Mouse (Mus musculus) hindbrain, embryonic 11.5 days (tissue): Measurements from ENCODE around the gene Nfib. TPM values are rescaled to one million over a fixed set of nuclear protein-coding genes. Genes with fewer than 3 reads are reported as not detected.
A peak's percentile ranks its signal among the peaks of the same experiment; 100 is the strongest.

ENCODE experiments used
- ATAC-seq: fragments of 200-750 bp; cut with Nextera tagmentation; 2 replicates; pipeline ENCODE4 v1.8.0; 2017; ENCODE audit warnings: mild to moderate bottlenecking, moderate TSS enrichment, moderate library complexity; ENCODE audit not compliant: low FRiP score
- DNase-seq: peaks from one replicate; pipeline ENCODE4 v3.0.0-alpha.2; 2015; ENCODE audit warnings: low spot score
- H3K27ac ChIP-seq: fragments of 300-500 bp; sonication (generic); 2 replicates; pipeline ENCODE4 v1.5.1; 2014; ENCODE audit warnings: mild to moderate bottlenecking, low read depth, low read length
- H3K27me3 ChIP-seq: fragments of 300-500 bp; sonication (generic); 2 replicates; pipeline ENCODE4 v1.6.1; 2014; ENCODE audit warnings: mild to moderate bottlenecking, low read length, moderate library complexity, mixed read lengths; ENCODE audit not compliant: control insufficient read depth, insufficient read depth
- H3K36me3 ChIP-seq: fragments of 300-500 bp; sonication (generic); 2 replicates; pipeline ENCODE4 v1.6.1; 2014; ENCODE audit warnings: mild to moderate bottlenecking, low read length, moderate library complexity, mixed read lengths; ENCODE audit not compliant: control insufficient read depth, insufficient read depth
- H3K4me1 ChIP-seq: fragments of 300-500 bp; sonication (generic); replicated peaks from 2 replicates; pipeline ENCODE4 v1.6.1; 2014; ENCODE audit warnings: low read length, mixed read lengths; ENCODE audit not compliant: control insufficient read depth, insufficient read depth
- H3K4me2 ChIP-seq: fragments of 300-500 bp; sonication (generic); replicated peaks from 2 replicates; pipeline ENCODE4 v1.6.1; 2014; ENCODE audit warnings: mild to moderate bottlenecking, low read depth, low read length
- H3K4me3 ChIP-seq: fragments of 300-500 bp; sonication (generic); 2 replicates; pipeline ENCODE4 v1.5.1; 2014; ENCODE audit warnings: low read depth, low read length
- H3K9ac ChIP-seq: fragments of 300-500 bp; sonication (generic); 2 replicates; pipeline ENCODE4 v1.6.1; 2014; ENCODE audit warnings: low read depth, low read length
- H3K9me3 ChIP-seq: fragments of 300-500 bp; sonication (generic); 2 replicates; pipeline ENCODE4 v1.6.1; 2016; ENCODE audit warnings: low read length; ENCODE audit not compliant: control insufficient read depth
- WGBS: fragments of 180-500 bp; shearing (Covaris S2); extraction: QIAGEN DNeasy Blood & Tissue Kit; methylation state at CpG from one replicate; pipeline ENCODE4 v1.1.7; 2014; 5-methylcytosine and 5-hydroxymethylcytosine counted together
- polyA plus RNA-seq: library from polyadenylated mRNA; unstranded; fragments of >200 nt; fragmentation: Nextera tagmentation; extraction: Ambion mirVana; gene quantifications from 2 replicates; pipeline ENCODE4 v1.2.1, GENCODE M21; 2014

Nfib gene
- polyA plus RNA-seq, 1 experiment from 2014 or later: 38.6 TPM

GRCm38 (mm10) chr4:82430802-82431201 is 274.7 kb downstream of the Nfib start:
- no peaks in the 10 kb centered on the region for H3K9me3 ChIP-seq

GRCm38 (mm10) chr4:82426224-82426623 is 279.3 kb downstream of the Nfib start:
- Histone ChIP-seq H3K27me3 (no peaks in the 10 kb centered on the region), H3K27ac (no peak overlapping the region), H3K4me1 (no peaks in the 10 kb centered on the region), H3K4me2 (no peak overlapping the region), H3K9ac (no peak overlapping the region), H3K9me3 (no peaks in the 10 kb centered on the region), H3K36me3 (no peaks in the 10 kb centered on the region), H3K4me3 (no peak overlapping the region)
- WGBS: 91% methylated on average over 4 of the region's 4 CpGs
- no peak for ATAC-seq
- no peak for DNase-seq

More at GRCm38 (mm10) chr4:82430802-82431201, 274.7 kb downstream of the Nfib start:
- Histone ChIP-seq H3K27ac (no peak overlapping the region), H3K27me3 (no peaks in the 10 kb centered on the region), H3K4me3 (no peak overlapping the region), H3K9ac (no peak overlapping the region), H3K36me3 (no peaks in the 10 kb centered on the region), H3K4me1 (no peaks in the 10 kb centered on the region), H3K4me2 (no peak overlapping the region)
- ATAC-seq (0 out of 2 replicates have a peak, but pooled peaks have one; percentile 35), DNase-seq (no peak)
- WGBS: 54% methylated on average over 3 of the region's 3 CpGs

GRCm38 (mm10) chr4:82418241-82418640 is 287.3 kb downstream of the Nfib start:
- Histone ChIP-seq H3K4me1 (no peaks in the 10 kb centered on the region), H3K4me3 (no peak overlapping the region)
- WGBS: 74% methylated on average over 4 of the region's 4 CpGs

GRCm38 (mm10) chr4:82415817-82416216 is 289.7 kb downstream of the Nfib start:
- 80% methylated on average over 4 of the region's 4 CpGs for WGBS
- H3K27me3 ChIP-seq: no peaks in the 10 kb centered on the region
- H3K36me3 ChIP-seq: no peaks in the 10 kb centered on the region
- no peak overlapping the region for H3K9ac ChIP-seq
- no peak overlapping the region for H3K4me3 ChIP-seq
- no peaks in the 10 kb centered on the region for H3K9me3 ChIP-seq
- H3K27ac ChIP-seq: no peak overlapping the region
- no peaks in the 10 kb centered on the region for H3K4me1 ChIP-seq
- no peak overlapping the region for H3K4me2 ChIP-seq
- no peak for ATAC-seq
- DNase-seq: no peak

More at GRCm38 (mm10) chr4:82418241-82418640, 287.3 kb downstream of the Nfib start:
- no peak overlapping the region for H3K9ac ChIP-seq
- H3K27ac ChIP-seq: no peak overlapping the region
- DNase-seq: no peak
- H3K36me3 ChIP-seq: no peaks in the 10 kb centered on the region
- no peak for ATAC-seq
- H3K4me2 ChIP-seq: no peak overlapping the region
- H3K9me3 ChIP-seq: no peaks in the 10 kb centered on the region
- no peaks in the 10 kb centered on the region for H3K27me3 ChIP-seq

GRCm38 (mm10) chr4:82412651-82413050 is 292.9 kb downstream of the Nfib start:
- Histone ChIP-seq H3K4me3 (no peak overlapping the region), H3K9ac (no peak overlapping the region), H3K4me1 (no peaks in the 10 kb centered on the region), H3K27me3 (no peaks in the 10 kb centered on the region), H3K9me3 (no peaks in the 10 kb centered on the region), H3K4me2 (no peak overlapping the region), H3K36me3 (no peaks in the 10 kb centered on the region), H3K27ac (no peak overlapping the region)
- ATAC-seq: no peak
- 75% methylated on average over 7 of the region's 7 CpGs for WGBS
- DNase-seq: no peak

GRCm38 (mm10) chr4:82411965-82412364 is 293.6 kb downstream of the Nfib start:
- 63% methylated on average over 5 of the region's 5 CpGs for WGBS
- no peaks in the 10 kb centered on the region for H3K27me3 ChIP-seq
- H3K27ac ChIP-seq: no peak overlapping the region
- H3K9ac ChIP-seq: no peak overlapping the region
- no peaks in the 10 kb centered on the region for H3K9me3 ChIP-seq
- H3K4me2 ChIP-seq: no peak overlapping the region
- no peaks in the 10 kb centered on the region for H3K36me3 ChIP-seq
- DNase-seq: no peak
- H3K4me1 ChIP-seq: no peaks in the 10 kb centered on the region
- ATAC-seq: no peak
- no peak overlapping the region for H3K4me3 ChIP-seq

GRCm38 (mm10) chr4:82408463-82409404 is 296.8 kb downstream of the Nfib start:
- H3K36me3 ChIP-seq: no peaks in the 10 kb centered on the region
- no peak overlapping the region for H3K27ac ChIP-seq
- H3K9ac ChIP-seq: no peak overlapping the region
- H3K4me3 ChIP-seq: no peak overlapping the region
- H3K9me3 ChIP-seq: no peaks in the 10 kb centered on the region
- no peaks in the 10 kb centered on the region for H3K4me1 ChIP-seq
- no peak overlapping the region for H3K4me2 ChIP-seq
- H3K27me3 ChIP-seq: no peaks in the 10 kb centered on the region
- 58% methylated on average over 22 of the region's 22 CpGs for WGBS
- DNase-seq (peak; percentile 68), ATAC-seq (peak; percentile 75)

GRCm38 (mm10) chr4:82406511-82406910 is 299.0 kb downstream of the Nfib start:
- peaks cover 3% of the 10 kb centered on the region; the same call in 1 of the 2 replicates for H3K4me1 ChIP-seq
- no peak overlapping the region for H3K9ac ChIP-seq
- no peak overlapping the region for H3K4me3 ChIP-seq
- no peak overlapping the region for H3K4me2 ChIP-seq
- DNase-seq (no peak), ATAC-seq (no peak)
- H3K27ac ChIP-seq: no peak overlapping the region
- no peaks in the 10 kb centered on the region for H3K27me3 ChIP-seq
- no peaks in the 10 kb centered on the region for H3K9me3 ChIP-seq
- no peaks in the 10 kb centered on the region for H3K36me3 ChIP-seq
- WGBS: 88% methylated on average over 6 of the region's 6 CpGs

- 95% methylated on average over 5 of the region's 5 CpGs for WGBS
- Histone ChIP-seq H3K9me3 (no peaks in the 10 kb centered on the region), H3K27ac (no peak overlapping the region), H3K27me3 (no peaks in the 10 kb centered on the region), H3K4me2 (no peak overlapping the region), H3K9ac (no peak overlapping the region), H3K36me3 (no peaks in the 10 kb centered on the region), H3K4me1 (peaks cover 3% of the 10 kb centered on the region; the same call in 1 of the 2 replicates), H3K4me3 (no peak overlapping the region)
- DNase-seq: no peak
- ATAC-seq: no peak
These were observed 299.8 kb downstream of the Nfib start for GRCm38 (mm10) chr4:82405791-82406190.
